Mouse (Mus musculus) erythroblast, adult 5-6 weeks (primary cell): ENCODE data around the gene Ankrd33b. TPM values are rescaled to one million over a fixed set of nuclear protein-coding genes. Genes with fewer than 3 reads are reported as not detected.

Experiments used
- ATAC-seq: replicated peaks from 2 replicates; pipeline ENCODE4 v1.8.0; 2016; ENCODE audit warnings: moderate number of reproducible peaks, mild to moderate bottlenecking, moderate TSS enrichment, inconsistent platforms; ENCODE audit not compliant: poor library complexity, low FRiP score, severe bottlenecking
- total RNA-seq, 2 experiments: library from RNA; stranded (forward) in 1 of 2; stranded (reverse) in 1 of 2; fragments of 150-400 nt in 1 of 2; fragments of 200-764, 138-1000 nt in 1 of 2; gene quantifications; 2 replicates each; pipeline versions ENCODE4 v1.2.3 to v1.2.4; 2015 to 2017; ENCODE audit warnings: low replicate concordance in 2 of 2

Ankrd33b gene
- total RNA-seq, 2 experiments from 2014 or later, result 0.58 to 2.3 TPM

DNA sequence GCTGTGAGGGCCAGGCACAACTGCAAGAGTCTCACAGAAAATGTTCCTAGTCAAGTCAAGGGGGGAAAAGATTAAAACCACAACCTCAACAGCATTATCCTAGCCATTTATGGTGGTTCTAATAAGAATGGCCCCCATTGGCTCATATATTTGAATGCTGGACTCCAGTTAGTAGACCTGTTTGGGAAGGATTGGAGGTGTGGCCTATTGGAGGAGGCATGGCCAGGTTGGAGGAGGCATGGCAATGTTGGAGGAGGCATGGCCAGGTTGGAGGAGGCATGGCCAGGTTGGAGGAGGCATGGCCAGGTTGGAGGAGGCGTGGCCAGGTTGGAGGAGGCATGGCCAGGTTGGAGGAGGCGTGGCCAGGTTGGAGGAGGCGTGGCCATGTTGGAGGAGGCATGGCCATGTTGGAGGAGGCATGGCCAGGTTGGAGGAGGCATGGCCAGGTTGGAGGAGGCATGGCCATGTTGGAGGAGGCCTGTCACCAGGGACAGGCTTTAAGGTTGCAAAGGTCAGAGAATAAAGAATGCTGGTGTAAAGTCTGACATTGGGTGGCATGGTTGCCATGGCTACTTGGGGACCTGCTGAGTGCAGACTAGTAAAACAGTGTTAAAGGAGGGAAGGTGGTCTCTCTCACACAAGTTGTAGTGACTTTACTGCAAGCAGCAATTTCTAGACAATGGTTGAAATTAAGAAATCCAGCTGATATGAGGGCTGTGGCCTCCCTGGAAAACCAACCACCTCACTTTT, 50.3 kb downstream of the Ankrd33b start:
- ATAC-seq, result no peak

DNA sequence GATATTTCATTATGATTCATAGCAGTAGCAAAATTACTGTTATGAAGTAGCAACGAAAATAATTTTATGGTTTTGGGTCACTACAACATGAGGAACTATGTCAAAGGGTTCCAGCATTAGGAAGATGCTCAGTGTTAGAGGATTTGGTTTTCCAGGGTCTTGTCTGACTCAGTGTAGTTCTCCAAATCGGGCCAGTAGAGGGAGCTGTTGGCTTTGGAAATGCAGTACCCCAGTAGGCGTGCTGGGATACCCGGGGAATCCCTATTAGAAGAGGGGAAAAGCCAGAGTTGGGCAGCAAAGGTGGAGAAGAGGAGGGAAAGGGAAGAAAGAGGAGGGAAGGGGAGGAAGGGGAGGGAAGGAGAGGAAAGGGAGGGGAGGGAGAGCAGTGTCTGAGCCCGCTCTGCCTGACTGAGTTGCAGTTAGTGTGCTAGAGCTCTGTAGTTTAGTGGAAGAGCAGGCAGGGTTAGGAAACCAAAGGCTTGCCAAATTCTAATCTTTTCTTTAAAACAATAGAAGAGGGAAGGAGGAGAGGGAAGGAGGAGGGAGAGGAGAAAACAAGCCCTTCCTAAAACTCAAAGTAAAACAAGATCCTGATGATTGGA, 51.8 kb downstream of the Ankrd33b start:
- no peak for ATAC-seq

DNA sequence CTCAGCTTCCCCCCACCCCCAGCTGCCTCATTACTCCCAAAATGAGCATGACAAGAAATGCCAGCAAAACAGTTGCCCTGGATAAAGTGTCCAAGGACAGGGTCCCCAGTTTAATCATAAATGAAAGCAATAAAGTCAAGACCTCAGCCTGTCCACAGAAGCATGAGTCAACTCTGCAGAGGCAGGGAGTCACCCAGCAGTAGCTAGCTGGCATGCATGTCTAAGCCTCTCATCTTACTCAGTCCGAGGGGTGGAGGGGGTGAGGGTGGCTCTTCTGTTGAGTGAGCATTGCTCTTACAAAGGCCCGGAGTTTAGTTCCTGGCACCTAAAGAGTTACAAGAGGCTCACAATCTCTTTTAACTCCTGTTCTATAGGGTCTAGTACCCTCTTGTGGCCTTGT, 55.5 kb downstream of the Ankrd33b start:
- ATAC-seq, result no peak

DNA sequence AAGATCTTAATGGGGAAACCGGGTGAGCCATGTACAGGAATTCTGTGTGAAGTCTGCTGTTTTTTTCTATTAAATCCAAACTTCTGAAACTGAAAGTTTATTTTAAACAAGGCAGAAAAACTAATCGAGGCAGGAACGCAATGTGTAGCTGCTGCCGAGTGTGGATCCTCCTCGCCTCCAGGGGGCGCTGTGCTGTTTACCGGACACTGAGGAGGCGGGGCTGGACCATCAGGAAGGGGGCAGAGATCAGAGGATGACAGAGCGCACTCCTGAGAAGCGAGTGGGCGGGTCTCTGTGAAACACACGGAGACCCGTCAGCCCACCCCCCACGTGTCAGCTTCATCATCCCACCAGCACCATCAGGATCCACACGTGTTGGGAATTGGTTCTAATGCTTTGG, 58.0 kb downstream of the Ankrd33b start:
- ATAC-seq, result no peak

DNA sequence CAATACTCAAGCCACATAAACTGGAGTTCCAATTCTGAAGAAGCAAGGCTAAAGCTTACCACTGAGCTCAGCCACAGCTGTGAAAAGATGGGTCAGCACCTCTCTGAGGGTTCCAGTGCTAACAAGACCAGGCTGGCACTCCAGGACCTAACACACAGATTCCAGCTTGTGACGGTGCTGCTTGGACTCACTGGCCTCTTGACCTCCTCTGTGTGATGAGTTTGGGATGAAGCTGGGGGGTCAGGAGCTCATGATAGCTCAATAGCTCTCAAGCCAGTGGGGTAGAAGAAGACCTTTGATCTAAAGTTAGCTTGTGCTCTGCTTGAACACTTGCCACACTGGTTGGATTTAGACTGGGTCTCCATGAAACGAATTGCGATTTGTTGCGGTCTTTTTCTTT, 60.8 kb downstream of the Ankrd33b start:
- no peak for ATAC-seq

DNA sequence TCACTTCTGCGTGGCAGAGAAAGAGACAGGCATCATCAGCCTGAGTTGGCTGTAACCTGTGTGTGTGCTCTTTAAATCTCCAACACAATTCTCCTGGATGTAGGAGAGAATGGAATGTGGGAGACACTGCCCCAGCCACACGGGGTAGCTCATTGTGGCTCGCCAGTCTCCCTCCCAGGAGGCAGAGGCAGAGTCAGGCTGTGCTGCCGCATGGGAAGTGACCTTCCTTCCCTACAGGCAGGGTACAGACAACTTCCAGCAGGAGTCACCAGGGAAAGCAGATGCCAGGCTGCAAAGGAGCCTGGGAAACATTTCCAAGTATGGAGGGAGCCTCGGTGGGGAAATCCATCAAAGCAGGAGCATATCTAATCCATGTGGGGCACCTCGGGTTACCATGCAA, 62.3 kb downstream of the Ankrd33b start:
- ATAC-seq, result no peak

DNA sequence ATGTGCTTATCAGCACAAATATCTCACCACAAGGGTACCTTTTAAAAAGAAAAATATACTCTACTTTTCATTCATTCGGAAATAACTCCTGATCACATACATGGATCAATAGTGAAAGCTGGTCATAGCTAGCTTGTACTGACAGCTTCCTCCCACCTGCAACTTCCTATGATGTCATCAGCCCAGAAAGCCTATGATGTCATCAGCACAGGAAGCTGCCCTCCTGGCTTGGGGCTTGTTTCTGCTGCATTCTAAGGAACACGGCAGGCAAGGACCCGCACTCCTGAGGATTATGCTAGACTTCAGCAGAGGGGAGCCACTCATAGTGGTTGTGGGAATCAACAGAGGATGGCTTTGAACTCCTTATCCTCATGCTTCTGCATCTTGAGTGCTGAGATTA, 63.2 kb downstream of the Ankrd33b start:
- ATAC-seq, result no peak

DNA sequence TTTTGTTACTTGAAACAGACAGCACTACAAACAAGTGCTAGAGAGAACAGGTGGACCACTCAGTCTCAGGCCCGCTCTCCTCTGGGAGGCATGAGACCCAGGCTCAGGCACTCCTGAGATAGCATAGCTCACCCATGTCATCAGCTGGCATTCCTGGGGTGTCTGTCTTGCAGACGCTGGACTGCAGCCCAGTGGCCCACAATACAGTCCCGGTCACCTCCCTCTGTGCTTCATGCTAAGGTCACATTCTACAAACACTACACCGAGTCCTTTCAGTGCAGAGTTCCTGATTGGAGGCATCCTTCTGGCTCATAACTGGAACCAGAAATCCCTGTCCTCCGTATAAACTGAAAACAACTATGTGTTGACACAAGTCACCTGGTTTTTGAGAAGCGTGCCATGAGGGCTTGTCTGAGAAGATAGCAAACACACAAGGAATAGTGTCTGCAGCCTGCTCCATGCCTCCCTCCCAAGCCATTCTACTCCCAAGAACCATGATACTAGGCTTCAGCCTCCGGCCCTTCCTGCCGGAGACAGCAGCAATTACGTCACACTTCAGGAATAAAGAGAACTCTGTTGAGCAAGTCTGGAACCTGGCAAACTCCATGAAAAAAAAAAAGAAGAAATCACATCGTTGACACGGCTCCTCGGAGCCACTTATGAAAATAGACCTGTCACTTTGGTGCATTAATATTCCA, 65.1 kb downstream of the Ankrd33b start:
- ATAC-seq, result no peak

DNA sequence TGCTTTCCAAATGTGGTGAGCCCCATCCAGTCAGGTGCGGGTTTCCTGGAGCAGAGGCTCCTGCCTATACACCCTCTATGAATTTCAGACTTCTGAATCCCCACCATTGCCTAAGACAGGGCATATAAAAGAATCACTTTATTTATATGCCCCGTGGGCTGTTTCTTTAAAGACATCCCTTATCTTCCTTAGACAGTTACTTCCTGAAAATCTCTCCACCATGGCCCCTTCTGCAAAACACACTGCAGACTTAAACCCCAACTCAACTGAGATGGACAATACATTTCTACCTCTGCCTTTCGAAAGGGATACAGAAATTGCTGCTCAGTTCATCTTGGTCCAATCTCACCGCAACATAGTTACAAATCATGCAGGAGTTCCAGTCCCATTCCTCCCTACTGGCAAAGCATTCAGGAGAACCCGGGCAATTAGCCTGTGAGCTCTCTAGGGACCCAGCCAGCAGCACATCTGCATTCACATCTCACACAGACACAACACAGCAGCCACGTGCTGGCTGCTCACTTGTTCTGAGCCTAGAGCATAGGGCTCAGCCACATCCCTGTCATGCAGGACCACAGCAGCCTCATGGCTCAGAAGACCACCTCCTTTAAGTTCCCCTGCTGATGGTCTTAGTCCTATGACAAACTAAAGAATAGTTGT, 68.1 kb downstream of the Ankrd33b start:
- no peak for ATAC-seq

DNA sequence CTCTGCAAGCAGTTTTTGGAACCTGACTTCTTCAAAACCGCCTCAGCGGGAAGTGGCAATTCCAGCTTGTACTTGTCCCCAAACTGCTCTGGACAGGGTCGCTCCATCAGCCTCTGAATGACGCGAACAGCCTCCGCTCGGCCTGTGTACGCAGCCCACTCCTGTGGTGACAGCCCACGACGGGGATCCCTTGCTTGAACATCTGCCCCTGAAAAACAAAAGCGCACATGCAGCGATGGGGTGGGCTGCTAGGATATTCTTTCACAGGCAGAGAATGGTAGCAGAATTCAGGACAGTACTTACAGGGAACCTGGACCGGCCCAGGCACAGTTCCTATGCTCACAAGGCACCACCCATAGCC, 69.8 kb downstream of the Ankrd33b start:
- no peak for ATAC-seq

DNA sequence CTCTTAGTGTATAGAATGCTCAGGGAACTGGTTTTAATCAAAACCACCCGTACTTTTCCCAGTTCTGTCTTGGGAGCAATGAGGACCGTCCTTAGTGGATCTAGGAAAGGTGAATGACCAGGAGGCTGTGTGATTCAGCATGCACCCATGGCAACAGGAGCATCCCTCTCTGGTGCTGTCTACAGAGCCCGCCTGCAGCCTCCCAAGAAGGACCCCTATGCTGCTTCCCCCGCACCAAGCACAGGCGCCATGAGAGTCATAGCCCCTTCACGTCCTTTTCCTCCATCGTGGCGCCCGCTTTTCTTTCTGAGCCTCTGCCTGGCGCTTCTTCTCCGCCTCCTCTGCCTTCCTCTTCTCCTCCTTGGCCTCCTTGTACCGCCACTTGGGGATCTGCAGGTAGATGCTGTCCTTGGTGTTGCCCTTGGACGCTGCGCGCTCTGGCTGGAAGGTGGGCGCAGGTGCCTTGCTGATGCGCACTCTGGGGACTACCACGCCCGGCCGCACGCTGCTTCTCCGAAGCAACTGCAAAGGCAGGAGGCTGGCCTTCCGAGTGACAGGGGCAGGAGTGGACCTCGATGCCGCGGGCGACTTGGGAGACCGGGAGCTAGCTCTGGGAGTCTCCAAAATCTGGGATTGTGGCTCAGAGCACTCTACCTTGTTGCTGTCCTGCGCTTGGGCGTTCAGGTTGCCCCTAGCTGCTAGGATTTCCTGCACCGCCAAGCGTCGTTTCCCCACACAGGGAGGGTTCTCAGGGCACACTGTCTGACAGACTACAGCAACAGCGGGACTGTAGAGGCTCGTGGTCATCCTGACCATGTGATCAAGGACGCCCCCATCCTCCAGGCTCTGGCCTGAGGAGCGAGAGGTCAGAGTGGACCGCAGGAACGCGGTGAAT, 70.4 kb downstream of the Ankrd33b start:
- no peak for ATAC-seq

DNA sequence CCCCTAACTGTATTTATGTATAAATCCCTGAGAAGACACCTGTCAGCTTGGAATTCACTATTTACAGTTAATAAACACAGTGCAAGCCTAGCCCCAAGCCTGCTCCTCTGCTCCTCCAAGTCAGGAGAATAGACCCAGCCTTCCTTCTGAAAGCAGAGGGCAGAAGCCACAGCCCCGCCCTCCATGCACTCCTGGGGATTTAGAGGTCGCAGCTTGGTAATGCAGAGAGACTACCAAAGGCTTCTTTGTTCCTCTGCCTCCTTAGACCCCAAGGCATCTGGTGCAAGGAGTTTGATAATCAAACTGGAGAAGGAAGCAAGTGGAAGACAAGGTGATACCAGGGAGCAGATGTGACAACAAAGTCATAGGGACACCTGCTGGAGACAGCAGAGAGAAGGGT, 73.2 kb downstream of the Ankrd33b start:
- ATAC-seq, result no peak

DNA sequence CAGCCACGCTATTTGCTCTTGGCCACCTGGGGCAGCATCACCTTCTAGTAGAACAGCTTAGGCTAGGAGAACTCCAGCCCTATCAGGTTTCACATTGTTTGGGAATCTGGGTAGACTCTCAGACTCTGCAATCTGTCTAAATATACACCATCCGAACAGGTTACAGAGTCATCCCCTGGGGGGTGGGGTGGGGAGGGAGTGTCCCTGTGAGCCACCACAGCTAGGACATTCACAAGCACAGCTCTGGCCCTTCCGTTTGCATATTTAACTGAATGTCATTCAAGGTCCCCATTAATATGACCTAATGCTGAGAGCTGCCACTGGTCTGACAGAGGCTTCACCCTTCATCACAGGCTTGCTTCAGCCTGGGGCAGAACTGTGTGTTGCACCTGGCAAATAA, 74.9 kb downstream of the Ankrd33b start:
- ATAC-seq, result no peak

DNA sequence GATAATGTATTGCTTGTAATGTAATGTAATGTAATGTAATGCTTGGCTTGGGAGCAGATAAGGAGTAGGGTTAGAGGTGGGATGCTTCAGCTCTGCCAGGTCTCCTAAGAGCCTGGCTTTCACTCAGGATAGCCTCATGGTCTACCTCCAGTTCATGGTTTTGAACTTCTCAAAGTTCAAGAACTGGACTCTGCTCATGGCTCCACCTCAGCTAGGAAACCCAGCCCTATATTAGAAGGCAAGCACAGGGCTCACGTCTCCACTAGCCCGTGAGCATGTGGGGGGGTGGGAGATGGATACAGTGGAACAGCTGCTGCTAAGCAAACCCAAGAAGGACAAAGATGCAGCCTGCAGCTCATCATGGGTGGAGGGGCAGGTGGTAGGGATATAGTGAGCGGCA, 81.8 kb downstream of the Ankrd33b start:
- ATAC-seq, result no peak

DNA sequence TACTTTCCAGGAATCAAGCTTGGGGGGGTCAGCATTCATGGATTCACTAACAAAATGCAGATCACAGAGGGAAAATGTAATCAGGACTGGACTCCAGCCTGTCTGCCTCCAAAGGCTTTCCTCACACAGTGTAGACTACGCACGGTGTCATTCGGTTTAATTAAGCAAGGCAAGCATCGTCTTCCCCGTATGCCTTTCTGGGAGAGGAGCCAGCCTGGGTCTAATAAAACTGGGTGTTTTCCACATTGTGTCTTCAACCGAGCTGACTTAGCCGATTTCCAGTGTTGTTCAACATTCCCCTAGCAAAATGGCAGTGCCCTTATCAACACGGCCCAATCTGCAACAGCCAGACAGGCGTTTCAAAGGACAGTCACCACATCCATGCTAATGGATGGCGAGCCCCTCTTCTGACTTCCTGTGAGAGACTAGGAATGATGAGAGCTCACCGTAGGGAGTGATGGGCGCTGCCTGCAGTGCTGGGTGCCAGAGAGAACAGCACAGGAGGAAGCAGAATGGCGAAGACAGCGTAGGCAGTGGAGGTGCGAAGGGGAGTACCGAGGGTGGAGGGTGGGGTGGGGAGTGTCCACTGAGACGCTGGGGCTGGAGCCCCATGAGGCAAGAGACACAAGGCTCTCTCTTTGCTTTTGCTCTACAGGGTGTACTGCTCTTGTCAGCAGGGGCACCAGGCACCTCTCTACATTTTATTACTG, 82.4 kb downstream of the Ankrd33b start:
- no peak for ATAC-seq

DNA sequence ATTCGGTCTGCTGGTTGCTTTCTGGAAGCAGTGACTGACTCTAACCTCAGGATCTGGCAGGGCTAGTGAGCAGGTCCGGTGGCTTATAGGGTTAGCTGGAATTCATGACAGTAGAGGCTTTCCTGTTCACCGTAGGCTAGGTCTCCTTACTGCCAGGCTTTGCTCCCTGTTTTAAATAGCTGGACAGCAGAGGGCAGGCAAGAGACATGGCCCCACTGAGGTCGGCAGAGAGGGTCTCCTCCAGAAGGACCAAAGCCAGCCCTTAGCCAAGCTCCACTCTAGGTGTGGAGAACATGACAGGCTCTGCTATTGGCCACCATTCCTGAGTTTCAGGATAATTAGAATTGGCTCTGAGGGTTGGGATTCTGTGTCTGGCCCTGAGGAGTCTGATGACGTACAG, 83.4 kb downstream of the Ankrd33b start:
- ATAC-seq, result no peak

DNA sequence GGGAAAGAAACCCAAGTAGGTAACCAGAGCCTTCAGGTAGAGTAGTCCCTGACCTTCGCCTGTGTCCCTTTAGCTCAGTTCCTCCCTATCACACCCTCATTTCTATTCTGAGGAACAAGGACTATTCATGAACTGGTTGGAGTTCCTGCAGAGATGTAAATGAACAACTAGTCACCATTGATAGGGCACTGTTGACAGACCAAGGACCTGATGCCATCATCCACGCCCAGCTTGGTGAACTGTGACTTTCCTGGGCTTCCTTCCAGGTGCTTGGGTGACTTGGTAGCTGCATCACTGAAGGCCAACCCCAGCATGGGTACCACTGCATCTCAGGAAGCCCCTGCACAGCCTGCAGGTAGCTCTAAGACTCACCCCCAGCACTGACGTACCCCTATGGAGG, 85.2 kb downstream of the Ankrd33b start:
- no peak for ATAC-seq

DNA sequence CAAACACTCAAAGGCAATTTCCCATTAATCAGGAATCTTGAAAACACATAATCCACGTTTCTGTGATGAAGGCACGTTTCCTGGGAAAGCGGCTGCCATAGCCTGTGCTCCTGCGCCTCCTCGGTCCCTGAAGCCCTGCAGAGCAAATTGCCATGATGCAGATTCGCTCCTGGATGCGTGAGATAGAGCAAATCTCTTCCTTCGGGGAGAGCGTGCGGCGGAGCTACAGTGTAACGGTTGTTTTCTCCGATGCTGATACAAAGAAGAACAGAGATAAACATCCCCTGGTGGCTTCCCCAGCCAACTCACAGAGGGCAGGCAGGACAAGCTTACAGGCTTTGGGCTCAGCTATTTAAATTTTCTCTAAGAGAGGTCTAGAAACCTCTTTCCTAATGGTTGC, 85.7 kb downstream of the Ankrd33b start:
- ATAC-seq, result no peak

DNA sequence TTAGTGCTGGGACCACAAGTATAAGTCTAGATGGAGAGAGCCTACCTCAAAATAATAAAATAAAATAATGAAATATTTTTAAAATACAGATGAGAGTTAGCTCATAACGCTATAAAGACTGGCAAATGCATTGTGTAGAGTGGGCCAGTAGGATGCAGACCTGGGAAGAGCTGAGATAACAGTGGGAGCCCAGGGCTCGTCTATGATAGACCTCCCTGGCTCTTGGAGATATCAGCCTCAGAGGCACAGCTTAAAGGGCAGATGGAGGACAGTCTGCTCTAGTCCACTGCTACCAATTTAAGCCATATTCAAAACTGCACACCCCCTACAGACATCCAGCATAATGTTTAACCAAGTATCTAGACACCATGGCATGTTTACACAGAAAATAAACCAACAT, 86.8 kb downstream of the Ankrd33b start:
- no peak for ATAC-seq
